ENCODE assay signal across 23 mouse cellular contexts in genomic region chr4:114612032-114612431, GRCm38 (mm10).
A peak's percentile ranks its signal among the peaks of the same experiment; 100 is the strongest.
DNase-seq lines count a peak whose midpoint lies in the region; ATAC-seq and TF ChIP-seq lines count a peak whose summit lies in the region.
"Had no signal": no experiment of that assay in that cellular context is flagged by ENCODE, and none has a peak within 500 bp of the region (broad histone marks: within the 10 kb centered on the region; RNA-seq: fewer than 3 reads in every experiment).

No protein-coding gene starts in this region.

- H3K4me2 ChIP-seq in kidney, embryonic 16.5 days (replicated peaks; ENCODE audit: low read depth, low read length), result no peak overlapping the region
- H3K4me2 ChIP-seq: heart, embryonic 13.5 days; limb, embryonic 12.5 days; liver, embryonic 13.5 days; stomach, embryonic 15.5 days had no signal

- DNase-seq in cerebellum, postnatal 10 days, result peak; percentile 82 to 92
- no peak for DNase-seq in cerebellum, adult 9-10 months
- DNase-seq in gastrocnemius, adult 2 months, result no peak
- DNase-seq in gastrocnemius, postnatal 36 days, result no peak
- DNase-seq in kidney, adult 2 months, result peak; percentile 22
- DNase-seq in NIH3T3 (ENCODE audit: low read depth), result peak; percentile 36
- DNase-seq in lung, postnatal 10 days, result no peak
- DNase-seq: adrenal gland, postnatal 36 days; cerebellum, adult 11 months; cerebellum, postnatal 36 days; embryo, embryonic 11 days; gastrocnemius, postnatal 25 days; kidney, adult 18-20 months; kidney, postnatal 14 days; liver, embryonic 13.5 days; lung, adult 2 months; thymus, postnatal 25 days had no signal

- no peak overlapping the region for H3K9ac ChIP-seq in kidney, embryonic 16.5 days (replicated peaks; ENCODE audit: low read length)
- H3K9ac ChIP-seq: heart, embryonic 13.5 days; limb, embryonic 12.5 days; liver, embryonic 13.5 days; stomach, embryonic 15.5 days had no signal

- no peaks in the 10 kb centered on the region for H3K27me3 ChIP-seq in kidney, adult 2 months (replicated peaks; ENCODE audit: control insufficient read depth, insufficient read depth, low read length)
- no peaks in the 10 kb centered on the region for H3K27me3 ChIP-seq in kidney, embryonic 16.5 days (ENCODE audit: insufficient read depth, low read length)
- H3K27me3 ChIP-seq: liver, embryonic 13.5 days; stomach, embryonic 15.5 days had no signal

- H3K9me3 ChIP-seq in kidney, embryonic 16.5 days (ENCODE audit: low read length), result no peaks in the 10 kb centered on the region
- H3K9me3 ChIP-seq: heart, embryonic 13.5 days; limb, embryonic 12.5 days; liver, embryonic 13.5 days; megakaryocyte, embryonic 14.5 days; stomach, embryonic 15.5 days had no signal

- TF ChIP-seq CTCF in gastrocnemius, adult 2 months (IDR thresholded peaks at IDR 0.05), result no peak
- no peak for TF ChIP-seq CTCF in kidney, adult 2 months (conservative IDR thresholded peaks at IDR 0.05; ENCODE audit: insufficient read depth, insufficient read length, low read depth, low read length)

- WGBS in kidney, adult 2 months, result 74% methylated on average over 5 of the region's 5 CpGs
- 83% methylated on average over 5 of the region's 5 CpGs for WGBS in kidney, embryonic 16.5 days

- intact Hi-C loops in gastrocnemius, adult 2 months (cut with DNase I), result no loop called here
- intact Hi-C loops in gastrocnemius, postnatal 36 days (cut with DNase I), result no loop called here

- 0 out of 2 replicates have a peak overlapping the region, but pooled peaks have one; percentile 24 for H3K27ac ChIP-seq in gastrocnemius, adult 2 months
- H3K27ac ChIP-seq in kidney, adult 2 months (ENCODE audit: insufficient read depth, low read depth, low read length), result no peak overlapping the region
- no peak overlapping the region for H3K27ac ChIP-seq in kidney, embryonic 16.5 days (ENCODE audit: low read length)
- H3K27ac ChIP-seq: heart, embryonic 13.5 days; limb, embryonic 12.5 days; liver, embryonic 13.5 days; stomach, embryonic 15.5 days had no signal

- TF ChIP-seq POLR2A in kidney, adult 2 months (IDR thresholded peaks at IDR 0.05; ENCODE audit: low read depth, low read length), result no peak

- no peak for ATAC-seq in kidney, embryonic 16.5 days (ENCODE audit: low FRiP score, low TSS enrichment)

- H3K4me1 ChIP-seq in kidney, adult 2 months (ENCODE audit: control insufficient read depth, insufficient read depth, low read length), result no peaks in the 10 kb centered on the region; the same call in 1 of the 2 replicates
- H3K4me1 ChIP-seq in kidney, embryonic 16.5 days (ENCODE audit: insufficient read depth, low read length), result no peaks in the 10 kb centered on the region
- H3K4me1 ChIP-seq: limb, embryonic 12.5 days; liver, embryonic 13.5 days; megakaryocyte, embryonic 14.5 days; stomach, embryonic 15.5 days had no signal

- H3K36me3 ChIP-seq in kidney, adult 2 months (ENCODE audit: control insufficient read depth, insufficient read depth, low read length), result no peaks in the 10 kb centered on the region; the same call in 1 of the 2 replicates
- H3K36me3 ChIP-seq in kidney, embryonic 16.5 days (ENCODE audit: insufficient read depth, low read length), result no peaks in the 10 kb centered on the region
- H3K36me3 ChIP-seq: heart, embryonic 13.5 days; limb, embryonic 12.5 days; liver, embryonic 13.5 days; stomach, embryonic 15.5 days had no signal

- H3K4me3 ChIP-seq in gastrocnemius, adult 2 months, result no peak overlapping the region
- no peak overlapping the region for H3K4me3 ChIP-seq in kidney, adult 2 months (ENCODE audit: insufficient read depth, low read depth, low read length)
- H3K4me3 ChIP-seq in kidney, embryonic 16.5 days (ENCODE audit: low read length), result no peak overlapping the region
- H3K4me3 ChIP-seq: heart, adult 2 months; heart, embryonic 13.5 days; limb, embryonic 12.5 days; liver, embryonic 13.5 days; megakaryocyte, embryonic 14.5 days; stomach, embryonic 15.5 days had no signal

Comparison
In these comparisons a context has a peak if more than half of its experiments do, and no peak if none do; other contexts are left out.
1. DNase-seq: peak in cerebellum, postnatal 10 days (2 of 2), kidney, adult 2 months (single experiment) and NIH3T3 (single experiment); none in cerebellum, adult 9-10 months (single experiment), gastrocnemius, adult 2 months (single experiment), gastrocnemius, postnatal 36 days (0 of 2) and lung, postnatal 10 days (single experiment).